Mouse (Mus musculus): ENCODE results near the gene Cby1. TPM values are rescaled to one million over a fixed set of nuclear protein-coding genes. Genes with fewer than 3 reads are reported as not detected.

The Cby1 gene
- polyA plus RNA-seq (2014; fragmentation: Illumina TruSeq; extraction: RNeasy Lipid Tissue Mini Kit (QIAGEN cat#74804); ENCODE audit: low read depth, low replicate concordance), result 2.2 TPM

DNA sequence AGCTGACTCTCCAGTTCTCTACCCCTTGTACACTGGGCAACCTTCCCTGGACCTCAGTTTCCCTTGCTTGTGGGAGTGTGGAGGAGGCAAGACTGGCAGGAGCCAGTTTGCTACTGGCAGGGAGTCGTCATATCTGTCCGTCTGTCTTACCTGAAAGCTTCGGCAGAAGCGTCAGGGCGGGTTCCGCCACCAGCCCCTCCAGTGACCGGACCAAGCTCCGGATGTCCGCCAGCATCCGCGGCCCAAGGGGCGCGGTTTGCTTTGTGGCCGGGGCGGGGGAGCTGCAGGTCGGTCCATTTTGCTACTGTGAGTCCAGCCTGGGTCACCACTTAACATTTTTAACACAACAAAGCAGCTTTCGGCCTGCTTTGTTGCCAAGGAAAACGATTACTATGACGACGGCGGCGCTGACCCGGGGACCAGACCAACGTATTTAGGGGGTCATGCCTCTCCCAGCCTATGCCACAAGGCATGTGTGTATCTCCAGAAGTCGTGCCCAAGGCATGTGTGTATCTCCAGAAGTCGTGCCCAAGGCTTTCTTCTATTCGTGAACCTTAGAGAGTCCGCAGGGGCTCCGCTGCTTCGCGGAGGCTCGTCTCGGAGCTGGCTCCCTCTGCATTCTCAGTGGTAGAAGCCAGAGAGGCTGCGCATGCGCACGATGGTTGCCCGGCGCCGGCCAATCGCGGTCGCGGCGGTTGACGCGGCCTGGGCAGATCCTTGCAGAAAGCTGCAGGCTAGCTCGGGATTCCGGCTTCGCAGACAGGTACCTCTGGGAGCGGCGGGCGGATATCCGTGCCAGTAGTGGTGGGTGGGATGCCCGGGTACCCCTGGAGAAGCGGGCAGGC is at the start of gene Cby1, which contains the start of gene Fam227a:
Cby1 (plus strand) TSS at position 669 of the 845 bp plus-strand sequence.
Fam227a (minus strand) TSS at position 426 of the 845 bp plus-strand sequence.

DNA sequence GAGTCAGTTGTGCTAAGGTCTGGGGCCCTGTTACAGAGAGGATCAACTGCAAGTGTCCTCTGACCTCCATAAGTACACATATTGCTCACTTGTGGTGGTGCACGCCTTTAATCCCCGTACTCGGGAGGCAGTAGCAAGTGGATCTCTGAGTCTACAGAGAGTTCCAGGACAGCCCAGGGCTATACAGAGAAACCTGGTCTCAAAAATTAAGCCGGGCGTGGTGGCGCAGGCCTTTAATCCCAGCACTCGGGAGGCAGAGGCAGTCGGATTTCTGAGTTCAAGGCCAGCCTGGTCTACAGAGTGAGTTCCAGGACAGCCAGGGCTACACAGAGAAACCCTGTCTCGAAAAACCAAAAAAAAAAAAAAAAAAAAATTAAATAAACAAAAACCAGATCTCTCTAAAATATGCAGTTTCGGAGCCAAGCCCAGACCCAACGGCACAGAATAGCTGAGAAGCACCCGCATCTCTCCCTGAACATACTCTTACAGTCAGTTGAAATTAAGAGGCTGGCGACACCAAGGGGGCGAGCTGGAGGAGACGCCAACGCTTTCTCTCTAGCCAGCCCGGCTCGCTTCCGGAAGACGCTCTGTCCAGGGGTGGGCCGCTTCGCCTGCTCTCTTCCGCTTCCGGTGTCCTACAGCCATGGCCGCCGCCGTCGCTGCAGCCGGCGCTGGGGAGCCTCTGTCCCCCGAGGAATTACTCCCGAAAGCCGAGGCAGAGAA is 11.4 kb downstream of the Cby1 start, which contains the start of gene Tomm22:
Tomm22 (plus strand) TSS at position 613 of the 723 bp plus-strand sequence.

DNA sequence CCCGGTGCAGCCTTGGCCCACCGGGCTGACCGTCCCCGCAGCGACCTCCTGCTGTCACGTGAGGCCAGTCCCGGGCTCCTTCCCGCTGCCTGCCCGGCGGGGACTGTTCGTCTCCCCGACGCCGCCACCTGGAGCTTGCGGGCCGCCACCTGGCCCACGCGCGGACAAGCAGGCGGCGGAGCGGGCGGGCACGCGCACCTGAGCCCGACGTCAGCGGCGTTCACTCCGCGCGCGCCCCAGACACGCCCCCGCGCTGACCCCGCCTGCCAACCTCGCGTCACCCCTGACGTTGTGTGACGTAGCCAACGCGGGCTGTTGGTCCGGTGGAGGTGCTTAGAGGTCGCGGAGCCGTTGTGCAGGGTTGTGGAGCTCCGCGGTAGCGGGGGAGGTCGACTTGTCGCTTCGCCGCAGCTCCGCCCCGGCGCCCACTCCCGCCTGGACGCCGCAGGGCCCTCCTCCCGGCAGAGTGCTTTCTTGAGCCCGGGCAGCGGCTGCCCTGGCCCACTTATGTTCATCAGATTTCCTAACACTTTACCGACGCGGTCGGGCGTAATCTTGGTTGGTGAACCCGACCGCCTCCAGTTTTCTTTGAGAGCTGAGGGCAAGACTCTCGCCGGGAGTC is 28.8 kb downstream of the Cby1 start, which contains the start of gene Josd1:
Josd1 (minus strand) TSS at position 274 of the 622 bp plus-strand sequence.

DNA sequence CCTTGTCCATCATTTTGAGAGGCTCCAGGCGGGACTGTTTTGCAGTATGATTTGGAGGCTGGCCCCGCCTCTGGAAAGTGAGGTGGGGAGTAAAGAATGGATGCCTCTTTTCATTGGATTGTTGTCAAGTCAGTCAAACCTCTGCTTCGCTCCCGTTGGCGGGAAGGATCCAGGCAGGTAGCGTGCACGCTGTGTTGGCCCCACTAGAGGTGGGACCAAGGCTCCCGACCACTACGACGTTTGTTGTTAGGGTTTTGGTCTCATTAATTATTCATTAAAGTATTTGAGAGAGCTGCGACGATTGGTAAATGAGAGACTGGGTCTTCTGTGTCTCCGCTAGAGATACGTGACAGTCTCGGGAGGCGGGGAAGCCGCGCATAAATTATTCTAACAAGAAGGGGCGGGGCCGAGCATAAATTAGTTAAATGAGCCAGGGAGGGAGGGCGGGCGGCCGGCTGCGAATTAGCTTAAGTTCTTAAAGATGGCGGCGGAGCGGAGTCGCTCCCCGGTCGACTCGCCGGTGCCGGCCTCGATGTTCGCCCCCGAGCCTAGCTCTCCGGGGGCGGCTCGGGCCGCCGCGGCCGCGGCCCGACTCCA is 31.5 kb downstream of the Cby1 start, which contains the start of gene Gtpbp1:
Gtpbp1 (plus strand) TSS at position 420 of the 597 bp plus-strand sequence.

Other genes starting within 250 kb of the Cby1 start
- gene Csnk1e, start 203.6 kb upstream of the Cby1 start, polyA plus RNA-seq (2014; fragmentation: Illumina TruSeq; extraction: RNeasy Lipid Tissue Mini Kit (QIAGEN cat#74804); ENCODE audit: low read depth, low replicate concordance), result 3.3 TPM
- gene Kcnj4, start 154.0 kb upstream of the Cby1 start, polyA plus RNA-seq (2014; fragmentation: Illumina TruSeq; extraction: RNeasy Lipid Tissue Mini Kit (QIAGEN cat#74804); ENCODE audit: low read depth, low replicate concordance), result not detected
- 2.7 TPM for gene Kdelr3, start 142.8 kb upstream of the Cby1 start, polyA plus RNA-seq (2014; fragmentation: Illumina TruSeq; extraction: RNeasy Lipid Tissue Mini Kit (QIAGEN cat#74804); ENCODE audit: low read depth, low replicate concordance)
- 173 TPM for gene Ddx17, start 112.5 kb upstream of the Cby1 start, polyA plus RNA-seq (2014; fragmentation: Illumina TruSeq; extraction: RNeasy Lipid Tissue Mini Kit (QIAGEN cat#74804); ENCODE audit: low read depth, low replicate concordance)
- not detected for gene Dmc1, start 54.1 kb upstream of the Cby1 start, polyA plus RNA-seq (2014; fragmentation: Illumina TruSeq; extraction: RNeasy Lipid Tissue Mini Kit (QIAGEN cat#74804); ENCODE audit: low read depth, low replicate concordance)
- gene Fam227a, start 243 bp upstream of the Cby1 start, polyA plus RNA-seq (2014; fragmentation: Illumina TruSeq; extraction: RNeasy Lipid Tissue Mini Kit (QIAGEN cat#74804); ENCODE audit: low read depth, low replicate concordance), result 1.5 TPM
- gene Tomm22, start 11.7 kb downstream of the Cby1 start, polyA plus RNA-seq (2014; fragmentation: Illumina TruSeq; extraction: RNeasy Lipid Tissue Mini Kit (QIAGEN cat#74804); ENCODE audit: low read depth, low replicate concordance), result 247 TPM
- gene Josd1, start 28.7 kb downstream of the Cby1 start, polyA plus RNA-seq (2014; fragmentation: Illumina TruSeq; extraction: RNeasy Lipid Tissue Mini Kit (QIAGEN cat#74804); ENCODE audit: low read depth, low replicate concordance), result 10.3 TPM
- 0.73 TPM for gene Gtpbp1, start 31.6 kb downstream of the Cby1 start, polyA plus RNA-seq (2014; fragmentation: Illumina TruSeq; extraction: RNeasy Lipid Tissue Mini Kit (QIAGEN cat#74804); ENCODE audit: low read depth, low replicate concordance)
- gene Sun2, start 83.3 kb downstream of the Cby1 start, polyA plus RNA-seq (2014; fragmentation: Illumina TruSeq; extraction: RNeasy Lipid Tissue Mini Kit (QIAGEN cat#74804); ENCODE audit: low read depth, low replicate concordance), result 2.7 TPM
- gene Dnal4, start 118.7 kb downstream of the Cby1 start, polyA plus RNA-seq (2014; fragmentation: Illumina TruSeq; extraction: RNeasy Lipid Tissue Mini Kit (QIAGEN cat#74804); ENCODE audit: low read depth, low replicate concordance), result 1.3 TPM
- gene Nptxr, start 145.6 kb downstream of the Cby1 start, polyA plus RNA-seq (2014; fragmentation: Illumina TruSeq; extraction: RNeasy Lipid Tissue Mini Kit (QIAGEN cat#74804); ENCODE audit: low read depth, low replicate concordance), result 0.16 TPM
- gene Npcd, start 175.0 kb downstream of the Cby1 start, polyA plus RNA-seq (2014; fragmentation: Illumina TruSeq; extraction: RNeasy Lipid Tissue Mini Kit (QIAGEN cat#74804); ENCODE audit: low read depth, low replicate concordance), result not detected
- 3.4 TPM for gene Cbx6, start 175.5 kb downstream of the Cby1 start, polyA plus RNA-seq (2014; fragmentation: Illumina TruSeq; extraction: RNeasy Lipid Tissue Mini Kit (QIAGEN cat#74804); ENCODE audit: low read depth, low replicate concordance)
- 6.3 TPM for gene Apobec3, start 232.5 kb downstream of the Cby1 start, polyA plus RNA-seq (2014; fragmentation: Illumina TruSeq; extraction: RNeasy Lipid Tissue Mini Kit (QIAGEN cat#74804); ENCODE audit: low read depth, low replicate concordance)

Measured in kidney, adult 10 weeks (tissue).